Mouse (Mus musculus) megakaryocyte, adult 5-6 weeks (primary cell): Measurements from ENCODE around the gene Tfrc. TPM values are rescaled to one million over a fixed set of nuclear protein-coding genes. Genes with fewer than 3 reads are reported as not detected.
A peak's percentile ranks its signal among the peaks of the same experiment; 100 is the strongest.

ENCODE experiments used
- ATAC-seq: 2 replicates; pipeline ENCODE4 v1.8.0; 2016; ENCODE audit warnings: mild to moderate bottlenecking, inconsistent platforms; ENCODE audit not compliant: poor library complexity, severe bottlenecking
- total RNA-seq, 2 experiments: library from RNA; stranded (forward) in 1 of 2; stranded (reverse) in 1 of 2; fragments of 153-499, 151-499 nt in 1 of 2; fragments of 221-1000, 200-1000 nt in 1 of 2; gene quantifications; 2 replicates each; pipeline versions ENCODE4 v1.2.3 to v1.2.4; 2015 to 2017

Tfrc gene
- total RNA-seq (2015) (29.5 and 41.5 TPM in 2 replicates), total RNA-seq (2017) (29.6 and 44.3 TPM in 2 replicates)

GRCm38 (mm10) chr16:32608712-32609400 lies at the start of gene Tfrc:
TSS of gene Tfrc (plus strand) at chr16:32608920.
- ATAC-seq: peak; percentile 95

DNA sequence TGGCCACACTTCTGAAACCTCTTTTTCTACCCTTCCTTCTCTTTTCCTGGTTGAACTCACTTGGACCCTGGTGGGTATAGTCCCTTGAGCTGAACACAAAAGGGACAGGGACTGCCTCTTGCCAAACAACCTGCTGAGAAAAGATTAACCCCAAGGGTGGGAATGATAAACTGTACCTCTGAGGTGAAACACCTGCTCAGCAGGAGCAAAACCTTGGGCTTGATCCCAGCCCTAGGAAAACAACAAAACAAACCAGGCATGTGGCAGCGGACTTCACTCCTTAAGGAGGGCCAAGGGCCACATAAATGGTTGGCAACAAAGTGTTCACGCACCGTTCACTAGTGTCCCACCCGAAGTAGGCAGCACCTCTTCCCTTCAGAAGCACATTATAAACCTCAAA lies 49.2 kb upstream of the Tfrc start:
- no peak for ATAC-seq

- peak; percentile 51 for ATAC-seq
Measured at GRCm38 (mm10) chr16:32563056-32563793, 45.5 kb upstream of the Tfrc start.

DNA sequence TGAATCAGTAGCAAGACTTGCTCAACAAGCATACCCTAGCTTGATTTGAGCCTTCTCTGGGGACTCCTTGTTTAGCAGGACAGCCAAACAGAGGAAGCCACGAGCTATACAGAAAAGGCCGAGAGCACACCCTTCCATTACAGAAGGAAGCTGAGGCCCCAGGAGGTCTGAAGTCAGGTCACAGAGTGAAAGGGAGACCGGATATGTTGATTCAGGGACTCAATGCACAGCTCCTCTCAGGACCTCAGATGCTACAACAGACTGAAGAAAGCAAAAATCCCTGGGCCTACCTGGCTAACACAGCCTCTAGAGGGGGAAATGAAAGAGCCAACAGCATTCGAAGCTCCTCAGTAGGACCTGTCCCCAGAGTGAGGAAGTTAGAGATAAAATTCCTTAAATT lies 41.4 kb upstream of the Tfrc start:
- no peak for ATAC-seq

- ATAC-seq: no peak
Measured at GRCm38 (mm10) chr16:32568401-32568800, 40.3 kb upstream of the Tfrc start.

DNA sequence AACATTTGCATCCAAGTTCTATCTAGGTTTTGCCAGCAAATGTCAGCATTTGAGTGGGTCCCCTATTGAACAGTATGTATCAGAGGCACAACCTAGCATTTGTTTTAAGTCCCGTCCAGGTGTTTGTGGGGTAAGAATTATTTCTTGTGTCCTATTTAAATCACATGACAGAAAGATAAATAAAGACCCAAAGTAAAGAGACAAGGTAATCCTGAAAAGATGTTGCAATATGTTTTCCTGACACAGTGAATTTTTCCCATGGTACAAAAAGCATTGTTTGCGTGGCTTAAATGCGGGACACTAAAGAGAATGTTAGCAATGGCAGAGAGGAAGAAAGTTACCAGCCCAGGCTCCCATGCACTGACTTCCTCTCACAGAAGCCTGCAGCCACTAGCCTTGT lies 38.7 kb upstream of the Tfrc start:
- ATAC-seq: no peak

GRCm38 (mm10) chr16:32572528-32572927 lies 36.2 kb upstream of the Tfrc start:
- no peak for ATAC-seq

GRCm38 (mm10) chr16:32586482-32586881 lies 22.2 kb upstream of the Tfrc start:
- no peak for ATAC-seq

GRCm38 (mm10) chr16:32588568-32588967 lies 20.2 kb upstream of the Tfrc start:
- no peak for ATAC-seq

DNA sequence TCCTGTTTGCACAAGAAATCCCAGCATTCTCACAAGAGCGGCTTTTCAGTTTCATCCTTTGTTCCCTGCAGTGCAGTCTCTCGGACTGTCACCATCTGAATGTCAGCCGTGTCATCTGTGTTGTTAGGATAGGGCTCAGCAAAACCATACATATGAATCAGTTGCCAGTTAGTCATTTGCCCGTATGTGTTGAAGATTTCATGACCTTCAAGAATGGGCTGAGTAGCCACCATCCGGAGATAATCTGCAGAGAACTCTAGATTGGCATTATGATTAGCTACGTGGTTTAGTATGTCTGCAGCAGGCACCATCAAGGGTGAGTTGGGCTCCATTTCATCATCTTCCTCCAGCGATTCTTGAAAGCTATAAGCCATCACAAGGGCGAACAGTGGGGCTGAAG lies 17.2 kb upstream of the Tfrc start:
- no peak for ATAC-seq

- ATAC-seq: no peak
Measured at GRCm38 (mm10) chr16:32593283-32593805, 15.4 kb upstream of the Tfrc start.

DNA sequence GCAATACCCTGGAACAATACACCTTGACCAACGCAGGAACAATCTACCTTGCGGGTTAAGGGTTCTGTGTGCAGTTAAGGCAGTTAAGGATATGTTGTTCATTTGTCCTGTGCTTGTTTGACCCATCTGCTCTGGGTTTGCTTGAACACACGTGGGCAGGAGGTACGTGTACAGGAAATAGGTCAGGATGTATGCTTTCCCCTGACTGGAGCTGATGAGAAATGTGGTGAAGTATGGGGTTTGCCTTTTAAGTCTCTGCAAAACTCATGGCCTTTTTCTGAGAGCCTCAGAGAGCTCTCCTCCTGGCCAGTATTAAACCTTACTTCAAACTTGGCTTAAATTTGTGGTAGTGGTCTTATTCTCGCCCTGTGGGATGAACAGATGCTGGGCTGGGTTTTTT lies 14.8 kb upstream of the Tfrc start:
- ATAC-seq: no peak

GRCm38 (mm10) chr16:32594701-32595100 lies 14.0 kb upstream of the Tfrc start:
- ATAC-seq: 0 out of 2 replicates have a peak, but pooled peaks have one; percentile 17

DNA sequence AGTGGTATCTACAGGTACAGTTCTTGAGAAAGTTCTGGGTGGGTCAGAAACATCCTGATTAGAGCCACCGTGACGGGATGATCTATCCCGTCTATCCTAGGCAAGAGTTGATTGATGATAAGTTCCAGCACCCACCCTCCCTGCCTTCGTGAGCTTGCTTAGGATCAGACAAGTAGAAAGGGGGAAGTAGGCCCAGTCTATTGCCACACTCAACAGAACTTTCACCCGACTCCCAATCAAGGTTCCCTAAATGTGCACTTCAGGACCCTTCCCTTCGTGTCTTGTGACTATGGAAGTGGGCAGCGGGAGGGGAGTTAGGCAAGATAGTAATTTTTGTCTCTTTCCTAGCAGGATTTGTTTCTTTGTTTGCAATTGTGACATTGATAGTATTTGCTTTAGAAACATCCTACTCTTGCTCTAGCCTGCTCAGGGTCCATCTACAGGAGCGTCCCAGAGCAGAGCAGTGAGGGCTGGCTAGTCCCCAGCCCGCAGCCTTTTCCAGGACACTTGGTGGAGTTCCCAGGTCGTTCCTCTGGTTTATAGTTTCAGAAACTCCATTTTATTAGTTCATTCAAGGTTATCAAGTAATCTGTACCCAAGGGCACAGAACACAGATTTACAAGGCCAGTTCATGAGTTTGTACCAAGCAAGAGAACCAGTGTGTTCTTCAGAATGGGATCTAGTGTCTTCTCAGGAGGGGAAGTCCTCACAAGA lies 13.4 kb upstream of the Tfrc start:
- peak; percentile 95 for ATAC-seq

- 0 out of 2 replicates have a peak, but pooled peaks have one; percentile 28 for ATAC-seq
Measured at GRCm38 (mm10) chr16:32597909-32598381, 10.8 kb upstream of the Tfrc start.

GRCm38 (mm10) chr16:32599151-32599550 lies 9.6 kb upstream of the Tfrc start:
- no peak for ATAC-seq

GRCm38 (mm10) chr16:32602193-32602685 lies 6.5 kb upstream of the Tfrc start:
- no peak for ATAC-seq

- no peak for ATAC-seq
Measured at GRCm38 (mm10) chr16:32607562-32608343, 967 bp upstream of the Tfrc start.

DNA sequence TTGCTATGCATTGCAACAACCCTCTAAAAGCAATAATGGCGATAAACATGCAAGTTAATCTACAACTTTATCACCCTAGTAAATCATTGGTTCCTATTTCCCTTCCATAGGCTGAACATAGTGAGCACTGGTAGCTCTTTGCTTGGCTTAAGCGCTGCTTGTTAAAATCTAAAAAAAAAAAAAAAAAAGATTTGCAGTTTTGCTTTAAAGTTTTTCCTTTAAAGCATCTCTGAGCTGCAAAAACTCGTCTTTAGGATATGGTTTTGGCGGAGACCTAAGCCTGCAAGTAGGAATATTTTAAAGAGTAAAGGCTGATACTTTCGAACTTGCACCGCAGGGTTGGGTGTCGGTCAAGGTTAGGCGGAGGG lies 392 bp upstream of the Tfrc start:
- ATAC-seq: no peak

- ATAC-seq: no peak
Measured at GRCm38 (mm10) chr16:32609401-32609779, 670 bp downstream of the Tfrc start.
